In the genomic region with DNA sequence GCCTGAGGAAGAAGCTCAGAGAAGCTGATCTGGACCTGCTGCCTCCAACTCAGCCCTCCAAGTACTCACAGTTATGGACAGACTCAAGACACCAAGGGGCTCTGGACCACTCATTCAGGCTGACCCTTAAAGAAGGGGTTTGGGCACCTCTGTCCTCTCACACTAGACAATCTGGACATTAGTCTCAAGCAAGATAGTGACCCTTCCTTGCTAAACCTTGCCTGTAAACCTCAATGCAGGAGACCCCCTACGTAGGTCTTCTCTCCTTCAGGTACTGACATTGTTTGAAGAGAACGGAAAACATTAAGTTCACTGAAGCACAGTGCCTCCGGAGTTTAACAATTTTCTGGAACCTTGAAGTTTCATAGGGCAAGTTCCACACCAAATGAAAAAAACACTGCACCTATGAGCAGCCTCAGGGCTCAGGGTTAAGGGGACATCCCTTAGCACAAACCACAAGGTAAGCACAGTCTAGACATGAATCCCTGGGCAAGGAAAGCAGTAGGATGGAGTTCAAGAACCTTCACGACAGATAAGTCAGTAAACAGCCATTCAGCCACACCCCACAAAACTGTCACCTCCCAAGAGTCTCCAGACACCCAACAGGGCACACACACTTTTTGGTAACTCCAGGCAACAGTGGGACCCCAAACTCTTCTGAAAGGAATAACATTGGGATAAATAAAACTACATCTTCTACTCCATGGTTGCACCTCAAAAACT, we compare ENCODE assay signal across 7 mouse cellular contexts. TPM values are rescaled to one million over a fixed set of nuclear protein-coding genes. Genes with fewer than 3 reads are reported as not detected.
DNase-seq lines count a peak whose midpoint lies in the region; ATAC-seq and TF ChIP-seq lines count a peak whose summit lies in the region.

No protein-coding gene starts in this region.

- peaks cover 78% of the 10 kb centered on the region for H3K4me1 ChIP-seq in megakaryocyte, embryonic 14.5 days
- H3K4me1 ChIP-seq in kidney, postnatal 0 days (replicated peaks; ENCODE audit: insufficient read depth, low read length): peaks cover 20% of the 10 kb centered on the region
- peaks cover 15% of the 10 kb centered on the region for H3K4me1 ChIP-seq in neural tube, embryonic 14.5 days (ENCODE audit: control insufficient read depth, insufficient read depth, low read length)

- H3K4me3 ChIP-seq in megakaryocyte, embryonic 14.5 days (replicated peaks): peak overlapping the region; percentile 93
- peak overlapping the region; percentile 99 for H3K4me3 ChIP-seq in kidney, postnatal 0 days (replicated peaks; ENCODE audit: low read depth, low read length)
- peak overlapping the region; percentile 88 for H3K4me3 ChIP-seq in neural tube, embryonic 14.5 days (ENCODE audit: low read depth, low read length)

- peaks cover 28% of the 10 kb centered on the region for H3K36me3 ChIP-seq in megakaryocyte, embryonic 14.5 days (replicated peaks; ENCODE audit: low read length)
- peaks cover 15% of the 10 kb centered on the region for H3K36me3 ChIP-seq in kidney, postnatal 0 days (ENCODE audit: insufficient read depth, low read length)
- 0 out of 2 replicates have a peak, but pooled peaks cover 11% of the 10 kb centered on the region for H3K36me3 ChIP-seq in neural tube, embryonic 14.5 days (ENCODE audit: control insufficient read depth, insufficient read depth, low read length)

- ATAC-seq in megakaryocyte, adult 5-6 weeks (ENCODE audit: poor library complexity, severe bottlenecking): no peak
- peak; percentile 44 for ATAC-seq in erythroblast, adult 5-6 weeks (replicated peaks; ENCODE audit: low FRiP score, poor library complexity, severe bottlenecking)
- ATAC-seq in kidney, postnatal 0 days (replicated peaks; ENCODE audit: low FRiP score, low read depth): no peak
- no peak for ATAC-seq in neural tube, embryonic 14.5 days (ENCODE audit: low read depth)

- H3K27me3 ChIP-seq in megakaryocyte, embryonic 14.5 days (replicated peaks): no peaks in the 10 kb centered on the region
- H3K27me3 ChIP-seq in kidney, postnatal 0 days (ENCODE audit: insufficient read depth, low read length): no peaks in the 10 kb centered on the region
- H3K27me3 ChIP-seq in neural tube, embryonic 14.5 days (ENCODE audit: control insufficient read depth, insufficient read depth, low read length): no peaks in the 10 kb centered on the region

- peak overlapping the region; percentile 96 for H3K4me2 ChIP-seq in kidney, postnatal 0 days (ENCODE audit: low read length)
- peak overlapping the region; percentile 97 for H3K4me2 ChIP-seq in neural tube, embryonic 14.5 days (ENCODE audit: low read depth, low read length)

- WGBS in kidney, postnatal 0 days: 47% methylated on average over 4 of the region's 4 CpGs
- WGBS in neural tube, embryonic 14.5 days: 61% methylated on average over 4 of the region's 4 CpGs

- TF ChIP-seq CTCF in kidney, postnatal 0 days (IDR thresholded peaks at IDR 0.05; ENCODE audit: low read depth): no peak

- peak overlapping the region; percentile 86 for H3K9ac ChIP-seq in kidney, postnatal 0 days (ENCODE audit: low read depth, low read length)
- H3K9ac ChIP-seq in neural tube, embryonic 14.5 days (replicated peaks; ENCODE audit: low read depth, low read length): peak overlapping the region; percentile 93

- DNase-seq in kidney, postnatal 0 days (ENCODE audit: low spot score): no peak
- DNase-seq in yolk sac, embryonic 10.5 days (ENCODE audit: low spot score): no peak
- no peak for DNase-seq in left cerebral cortex, adult 8-10 months (ENCODE audit: low spot score in 2 of 2)

- no peaks in the 10 kb centered on the region for H3K9me3 ChIP-seq in megakaryocyte, embryonic 14.5 days
- H3K9me3 ChIP-seq in kidney, postnatal 0 days (replicated peaks; ENCODE audit: low read length): no peaks in the 10 kb centered on the region
- H3K9me3 ChIP-seq in neural tube, embryonic 14.5 days (ENCODE audit: control insufficient read depth, low read length): no peaks in the 10 kb centered on the region

- peak overlapping the region; percentile 95 for H3K27ac ChIP-seq in kidney, postnatal 0 days
- no peak overlapping the region for H3K27ac ChIP-seq in neural tube, embryonic 14.5 days (ENCODE audit: low read depth, low read length)

RNA-seq across cellular contexts. Expression of gene Mafg, which starts 1.5 kb away (rescaled TPM):
- polyA plus RNA-seq in megakaryocyte, embryonic 14.5 days (2012; ENCODE audit: insufficient read depth, low replicate concordance): 59.5 and 102 TPM in 2 replicates
- total RNA-seq in megakaryocyte, adult 5-6 weeks (2015): 23.1 and 23.8 TPM in 2 replicates
- 58.7 and 68.0 TPM in 2 replicates for total RNA-seq in megakaryocyte, adult 5-6 weeks (2017)
- total RNA-seq in erythroblast, adult 5-6 weeks (2015; ENCODE audit: low replicate concordance): 65.3 and 78.0 TPM in 2 replicates
- 137 and 154 TPM in 2 replicates for total RNA-seq in erythroblast, adult 5-6 weeks (2017; ENCODE audit: low replicate concordance)
- 26.5 and 27.4 TPM in 2 replicates for polyA plus RNA-seq in kidney, postnatal 0 days (2015; fragmentation: Nextera tagmentation; extraction: Ambion mirVana)
- polyA plus RNA-seq in neural tube, embryonic 14.5 days (2014; fragmentation: Nextera tagmentation; extraction: Ambion mirVana): 30.5 and 36.8 TPM in 2 replicates
- 10 to 100 TPM; 66.8 to 77.2 (median 73.1) TPM for total RNA-seq in left cerebral cortex, adult 8-10 months (2022)

RNA-seq across cellular contexts. Expression of gene Sirt7, which starts 6.8 kb away (rescaled TPM):
- polyA plus RNA-seq in megakaryocyte, embryonic 14.5 days (2012; ENCODE audit: insufficient read depth, low replicate concordance): 275 and 278 TPM in 2 replicates
- total RNA-seq in megakaryocyte, adult 5-6 weeks (2015): 51.4 and 53.6 TPM in 2 replicates
- 119 and 121 TPM in 2 replicates for total RNA-seq in megakaryocyte, adult 5-6 weeks (2017)
- 21.9 and 26.1 TPM in 2 replicates for total RNA-seq in erythroblast, adult 5-6 weeks (2015; ENCODE audit: low replicate concordance)
- 48.8 and 52.1 TPM in 2 replicates for total RNA-seq in erythroblast, adult 5-6 weeks (2017; ENCODE audit: low replicate concordance)
- 38.8 and 41.6 TPM in 2 replicates for polyA plus RNA-seq in kidney, postnatal 0 days (2015; fragmentation: Nextera tagmentation; extraction: Ambion mirVana)
- 42.8 and 48.2 TPM in 2 replicates for polyA plus RNA-seq in neural tube, embryonic 14.5 days (2014; fragmentation: Nextera tagmentation; extraction: Ambion mirVana)
- total RNA-seq in left cerebral cortex, adult 8-10 months (2022): 10 to 100 TPM; 30.5 to 45.3 (median 34.7) TPM

RNA-seq across cellular contexts. Expression of gene Pycr1, which starts 11.7 kb away (rescaled TPM):
- polyA plus RNA-seq in megakaryocyte, embryonic 14.5 days (2012; ENCODE audit: insufficient read depth, low replicate concordance): 3.6 and 7.7 TPM in 2 replicates
- total RNA-seq in megakaryocyte, adult 5-6 weeks (2015): 3.5 and 3.7 TPM in 2 replicates
- total RNA-seq in megakaryocyte, adult 5-6 weeks (2017): 2.9 TPM in 2 replicates
- total RNA-seq in erythroblast, adult 5-6 weeks (2015; ENCODE audit: low replicate concordance): 2.3 TPM in 1 of 2 replicates, not detected in the other
- not detected in 2 replicates for total RNA-seq in erythroblast, adult 5-6 weeks (2017; ENCODE audit: low replicate concordance)
- polyA plus RNA-seq in kidney, postnatal 0 days (2015; fragmentation: Nextera tagmentation; extraction: Ambion mirVana): 12.2 and 13.9 TPM in 2 replicates
- 15.3 and 24.9 TPM in 2 replicates for polyA plus RNA-seq in neural tube, embryonic 14.5 days (2014; fragmentation: Nextera tagmentation; extraction: Ambion mirVana)
- 1 to 10 TPM; 1.5 to 2.3 (median 1.8) TPM for total RNA-seq in left cerebral cortex, adult 8-10 months (2022)

RNA-seq across cellular contexts. Expression of gene Pcyt2, which starts 14.2 kb away (rescaled TPM):
- polyA plus RNA-seq in megakaryocyte, embryonic 14.5 days (2012; ENCODE audit: insufficient read depth, low replicate concordance): 143 and 168 TPM in 2 replicates
- 11.8 and 13.3 TPM in 2 replicates for total RNA-seq in megakaryocyte, adult 5-6 weeks (2015)
- 17.3 and 22.6 TPM in 2 replicates for total RNA-seq in megakaryocyte, adult 5-6 weeks (2017)
- total RNA-seq in erythroblast, adult 5-6 weeks (2015; ENCODE audit: low replicate concordance): 7.7 and 20.7 TPM in 2 replicates
- 19.8 and 39.8 TPM in 2 replicates for total RNA-seq in erythroblast, adult 5-6 weeks (2017; ENCODE audit: low replicate concordance)
- 116 and 118 TPM in 2 replicates for polyA plus RNA-seq in kidney, postnatal 0 days (2015; fragmentation: Nextera tagmentation; extraction: Ambion mirVana)
- polyA plus RNA-seq in neural tube, embryonic 14.5 days (2014; fragmentation: Nextera tagmentation; extraction: Ambion mirVana): 170 and 187 TPM in 2 replicates
- 100 to 1,000 TPM; 109 to 140 (median 124) TPM for total RNA-seq in left cerebral cortex, adult 8-10 months (2022)

RNA-seq across cellular contexts. Expression of gene Myadml2, which starts 16.1 kb away (rescaled TPM):
- polyA plus RNA-seq in megakaryocyte, embryonic 14.5 days (2012; ENCODE audit: insufficient read depth, low replicate concordance): 0.44 TPM in 1 of 2 replicates, not detected in the other
- total RNA-seq in megakaryocyte, adult 5-6 weeks (2015): not detected in 2 replicates
- not detected in 2 replicates for total RNA-seq in megakaryocyte, adult 5-6 weeks (2017)
- total RNA-seq in erythroblast, adult 5-6 weeks (2015; ENCODE audit: low replicate concordance): not detected in 2 replicates
- not detected in 2 replicates for total RNA-seq in erythroblast, adult 5-6 weeks (2017; ENCODE audit: low replicate concordance)
- polyA plus RNA-seq in kidney, postnatal 0 days (2015; fragmentation: Nextera tagmentation; extraction: Ambion mirVana): 0.24 and 0.28 TPM in 2 replicates
- polyA plus RNA-seq in neural tube, embryonic 14.5 days (2014; fragmentation: Nextera tagmentation; extraction: Ambion mirVana): 2.3 and 2.5 TPM in 2 replicates
- total RNA-seq in left cerebral cortex, adult 8-10 months (2022): 10 to 100 TPM in 3 of 4 experiments, 1 to 10 TPM in 1; 9.3 to 12.0 (median 10.7) TPM
